Mouse (Mus musculus) liver, embryonic 13.5 days (tissue): ENCODE measurements at regions not wholly inside any gene's neighbourhood (a gene's known extent, or its start where the extent isn't known, plus 50 kb on each side); places are given as distances from the start of the nearest gene placed in this dataset.

Experiments used
- ATAC-seq: fragments of 200-750 bp; cut with Nextera tagmentation; 2 replicates; pipeline ENCODE4 v1.8.0; 2017; ENCODE audit warnings: low read depth, mild to moderate bottlenecking, moderate number of reproducible peaks, moderate library complexity
- DNase-seq: peaks from one replicate; pipeline ENCODE4 v3.0.0; 2022
- H3K27ac ChIP-seq: fragments of 300-500 bp; sonication (generic); 2 replicates; pipeline ENCODE4 v1.5.1; 2015; ENCODE audit warnings: moderate library complexity, mild to moderate bottlenecking, inconsistent platforms
- H3K27me3 ChIP-seq: fragments of 300-500 bp; sonication (generic); 2 replicates; pipeline ENCODE4 v1.6.1; 2015; ENCODE audit warnings: mild to moderate bottlenecking, inconsistent platforms
- H3K36me3 ChIP-seq: fragments of 300-500 bp; sonication (generic); 2 replicates; pipeline ENCODE4 v1.6.1; 2015; ENCODE audit warnings: mild to moderate bottlenecking, inconsistent platforms
- H3K4me1 ChIP-seq: fragments of 300-500 bp; sonication (generic); replicated peaks from 2 replicates; pipeline ENCODE4 v1.6.1; 2015; ENCODE audit warnings: inconsistent platforms
- H3K4me2 ChIP-seq: fragments of 300-500 bp; sonication (generic); 2 replicates; pipeline ENCODE4 v1.6.1; 2015; ENCODE audit warnings: inconsistent platforms, mild to moderate bottlenecking, moderate library complexity
- H3K4me3 ChIP-seq: fragments of 300-500 bp; sonication (generic); replicated peaks from 2 replicates; pipeline ENCODE4 v1.5.1; 2015; ENCODE audit warnings: mild to moderate bottlenecking, inconsistent platforms
- H3K9ac ChIP-seq: fragments of 300-500 bp; sonication (generic); 2 replicates; pipeline ENCODE4 v1.6.1; 2015; ENCODE audit warnings: mild to moderate bottlenecking, inconsistent platforms
- H3K9me3 ChIP-seq: fragments of 300-500 bp; sonication (generic); replicated peaks from 2 replicates; pipeline ENCODE4 v1.6.1; 2016; ENCODE audit warnings: inconsistent platforms
- WGBS: fragments of 180-500 bp; shearing (Covaris S2); methylation state at CpG from one replicate; pipeline ENCODE4 v1.1.7; 2015; ENCODE audit not compliant: insufficient replicate concordance; 5-methylcytosine and 5-hydroxymethylcytosine counted together

GRCm38 (mm10) chr14:120148803-120149202 is 106.6 kb upstream of the Oxgr1 start:
- no peaks in the 10 kb centered on the region for H3K9me3 ChIP-seq
- H3K4me3 ChIP-seq, result no peak overlapping the region
- no peak for DNase-seq
- no peak for ATAC-seq
- no peak overlapping the region for H3K27ac ChIP-seq
- H3K27me3 ChIP-seq, result no peaks in the 10 kb centered on the region
- H3K36me3 ChIP-seq, result no peaks in the 10 kb centered on the region
- 71% methylated on average over 11 of the region's 11 CpGs for WGBS
- no peaks in the 10 kb centered on the region for H3K4me1 ChIP-seq
- no peak overlapping the region for H3K4me2 ChIP-seq
- H3K9ac ChIP-seq, result no peak overlapping the region

GRCm38 (mm10) chr14:120149341-120149741 is 107.1 kb upstream of the Oxgr1 start:
- 80% methylated on average over 11 of the region's 11 CpGs for WGBS
- H3K4me2 ChIP-seq, result no peak overlapping the region
- ATAC-seq (no peak), DNase-seq (no peak)
- H3K4me1 ChIP-seq, result no peaks in the 10 kb centered on the region
- H3K4me3 ChIP-seq, result no peak overlapping the region
- H3K36me3 ChIP-seq, result no peaks in the 10 kb centered on the region
- H3K9ac ChIP-seq, result no peak overlapping the region
- peaks cover 3% of the 10 kb centered on the region; the same call in 1 of the 2 replicates for H3K27me3 ChIP-seq
- H3K27ac ChIP-seq, result no peak overlapping the region
- no peaks in the 10 kb centered on the region for H3K9me3 ChIP-seq

GRCm38 (mm10) chr14:120150589-120150988 is 108.4 kb upstream of the Oxgr1 start:
- WGBS, result 46% methylated on average over 1 of the region's 1 CpGs
- Histone ChIP-seq H3K4me2 (no peak overlapping the region), H3K36me3 (no peaks in the 10 kb centered on the region), H3K4me1 (no peaks in the 10 kb centered on the region), H3K27ac (no peak overlapping the region), H3K27me3 (peaks cover 5% of the 10 kb centered on the region; the same call in 1 of the 2 replicates), H3K4me3 (no peak overlapping the region), H3K9me3 (no peaks in the 10 kb centered on the region), H3K9ac (no peak overlapping the region)
- no peak for ATAC-seq
- no peak for DNase-seq

GRCm38 (mm10) chr14:120154413-120154812 is 112.2 kb upstream of the Oxgr1 start:
- ATAC-seq (no peak), DNase-seq (no peak)
- no peaks in the 10 kb centered on the region for H3K4me1 ChIP-seq
- no peak overlapping the region for H3K4me3 ChIP-seq
- WGBS, result 46% methylated on average over 7 of the region's 7 CpGs
- no peak overlapping the region for H3K27ac ChIP-seq
- H3K4me2 ChIP-seq, result no peak overlapping the region
- no peaks in the 10 kb centered on the region for H3K9me3 ChIP-seq
- peaks cover 5% of the 10 kb centered on the region; the same call in 1 of the 2 replicates for H3K27me3 ChIP-seq
- no peak overlapping the region for H3K9ac ChIP-seq
- H3K36me3 ChIP-seq, result no peaks in the 10 kb centered on the region

GRCm38 (mm10) chr14:120164184-120164583 is 111.3 kb upstream of the Mbnl2 start:
- Histone ChIP-seq H3K4me1 (no peaks in the 10 kb centered on the region), H3K4me3 (no peak overlapping the region), H3K27me3 (no peaks in the 10 kb centered on the region), H3K27ac (no peak overlapping the region), H3K36me3 (no peaks in the 10 kb centered on the region), H3K9ac (no peak overlapping the region), H3K9me3 (no peaks in the 10 kb centered on the region), H3K4me2 (no peak overlapping the region)
- 44% methylated on average over 2 of the region's 2 CpGs for WGBS
- ATAC-seq (no peak), DNase-seq (no peak)

GRCm38 (mm10) chr14:120165496-120166045 is 109.9 kb upstream of the Mbnl2 start:
- ATAC-seq (no peak), DNase-seq (no peak)
- Histone ChIP-seq H3K4me3 (no peak overlapping the region), H3K4me1 (no peaks in the 10 kb centered on the region), H3K36me3 (no peaks in the 10 kb centered on the region), H3K9me3 (no peaks in the 10 kb centered on the region), H3K4me2 (no peak overlapping the region), H3K27me3 (no peaks in the 10 kb centered on the region), H3K9ac (no peak overlapping the region), H3K27ac (no peak overlapping the region)
- WGBS, result 65% methylated on average over 10 of the region's 10 CpGs

- Histone ChIP-seq H3K4me1 (no peaks in the 10 kb centered on the region), H3K27me3 (no peaks in the 10 kb centered on the region), H3K4me2 (no peak overlapping the region), H3K9me3 (no peaks in the 10 kb centered on the region), H3K9ac (no peak overlapping the region), H3K36me3 (no peaks in the 10 kb centered on the region), H3K4me3 (no peak overlapping the region), H3K27ac (no peak overlapping the region)
- ATAC-seq (no peak), DNase-seq (no peak)
- WGBS, result 76% methylated on average over 7 of the region's 7 CpGs
Measured at GRCm38 (mm10) chr14:120170733-120171132, 104.7 kb upstream of the Mbnl2 start.

GRCm38 (mm10) chr14:120172058-120172457 is 103.4 kb upstream of the Mbnl2 start:
- ATAC-seq (no peak), DNase-seq (no peak)
- H3K9me3 ChIP-seq, result no peaks in the 10 kb centered on the region

GRCm38 (mm10) chr14:120172844-120173243 is 102.6 kb upstream of the Mbnl2 start:
- DNase-seq (no peak), ATAC-seq (no peak)
- WGBS, result 67% methylated on average over 8 of the region's 8 CpGs
- Histone ChIP-seq H3K36me3 (no peaks in the 10 kb centered on the region), H3K9me3 (no peaks in the 10 kb centered on the region), H3K4me3 (no peak overlapping the region), H3K4me1 (no peaks in the 10 kb centered on the region), H3K27ac (no peak overlapping the region), H3K27me3 (no peaks in the 10 kb centered on the region), H3K4me2 (no peak overlapping the region), H3K9ac (no peak overlapping the region)

More at GRCm38 (mm10) chr14:120172058-120172457, 103.4 kb upstream of the Mbnl2 start:
- no peaks in the 10 kb centered on the region for H3K4me1 ChIP-seq
- no peak overlapping the region for H3K27ac ChIP-seq
- no peaks in the 10 kb centered on the region for H3K36me3 ChIP-seq
- WGBS, result 60% methylated on average over 4 of the region's 4 CpGs
- H3K4me3 ChIP-seq, result no peak overlapping the region
- H3K27me3 ChIP-seq, result no peaks in the 10 kb centered on the region
- H3K4me2 ChIP-seq, result no peak overlapping the region
- H3K9ac ChIP-seq, result no peak overlapping the region

- no peaks in the 10 kb centered on the region for H3K9me3 ChIP-seq
- no peak overlapping the region for H3K27ac ChIP-seq
- ATAC-seq, result no peak
- no peak overlapping the region for H3K9ac ChIP-seq
- 61% methylated on average over 5 of the region's 5 CpGs for WGBS
- no peak for DNase-seq
- no peaks in the 10 kb centered on the region for H3K36me3 ChIP-seq
- no peak overlapping the region for H3K4me3 ChIP-seq
- no peaks in the 10 kb centered on the region for H3K27me3 ChIP-seq
- no peak overlapping the region for H3K4me2 ChIP-seq
- no peaks in the 10 kb centered on the region for H3K4me1 ChIP-seq
Measured at GRCm38 (mm10) chr14:120174615-120175014, 100.9 kb upstream of the Mbnl2 start.

- ATAC-seq, result no peak
- Histone ChIP-seq H3K4me1 (no peaks in the 10 kb centered on the region), H3K27me3 (no peaks in the 10 kb centered on the region), H3K4me2 (no peak overlapping the region), H3K27ac (no peak overlapping the region), H3K36me3 (no peaks in the 10 kb centered on the region), H3K4me3 (no peak overlapping the region), H3K9ac (no peak overlapping the region), H3K9me3 (no peaks in the 10 kb centered on the region)
- DNase-seq, result no peak
- 33% methylated on average over 1 of the region's 1 CpGs for WGBS
Measured at GRCm38 (mm10) chr14:120195218-120195617, 80.3 kb upstream of the Mbnl2 start.

GRCm38 (mm10) chr14:120211741-120212140 is 63.7 kb upstream of the Mbnl2 start:
- no peak overlapping the region for H3K27ac ChIP-seq
- no peaks in the 10 kb centered on the region for H3K9me3 ChIP-seq
- H3K27me3 ChIP-seq, result no peaks in the 10 kb centered on the region
- no peak for DNase-seq
- no peak overlapping the region for H3K4me3 ChIP-seq
- 58% methylated on average over 3 of the region's 3 CpGs for WGBS
- H3K9ac ChIP-seq, result no peak overlapping the region
- no peaks in the 10 kb centered on the region for H3K36me3 ChIP-seq
- H3K4me2 ChIP-seq, result no peak overlapping the region
- H3K4me1 ChIP-seq, result no peaks in the 10 kb centered on the region
- no peak for ATAC-seq
